Mouse (Mus musculus) CH12.LX (cell line): ENCODE measurements around the gene D630003M21Rik. TPM values are rescaled to one million over a fixed set of nuclear protein-coding genes. Genes with fewer than 3 reads are reported as not detected.

Source experiments
- DNase-seq: peaks from one replicate; pipeline ENCODE4 v3.0.0-alpha.2; 2013; ENCODE audit errors: extremely low read depth
- H3K27ac ChIP-seq: 2 replicates; pipeline ENCODE4 v1.5.1; 2012; ENCODE audit warnings: low read depth, mild to moderate bottlenecking, control low read depth, moderate library complexity; ENCODE audit not compliant: insufficient read depth
- H3K27me3 ChIP-seq: replicated peaks from 2 replicates; pipeline ENCODE3; 2012; ENCODE audit warnings: inconsistent platforms
- H3K36me3 ChIP-seq, 2 experiments: replicated peaks in 1 of 2; 2 replicates each; pipeline versions ENCODE3 to v1.6.1; 2012; ENCODE audit warnings: inconsistent platforms in 1 of 2, low read length in 1 of 2, mild to moderate bottlenecking in 1 of 2, mixed read lengths in 1 of 2, moderate library complexity in 1 of 2; ENCODE audit not compliant: control insufficient read depth in 1 of 2, insufficient read depth in 1 of 2
- H3K4me1 ChIP-seq, 2 experiments: 2 replicates each; pipeline ENCODE4 v1.6.1; 2012; ENCODE audit warnings: inconsistent platforms in 1 of 2, moderate library complexity in 1 of 2; ENCODE audit not compliant: insufficient read depth in 2 of 2, control insufficient read depth in 1 of 2
- H3K4me2 ChIP-seq: 2 replicates; pipeline ENCODE4 v1.6.1; 2012; ENCODE audit warnings: low read depth, mild to moderate bottlenecking, control low read depth; ENCODE audit not compliant: poor library complexity, insufficient read depth, severe bottlenecking
- H3K4me3 ChIP-seq, 3 experiments: fragments of 150-350 bp in 1 of 3; sonication (generic) in 1 of 3; replicated peaks in 1 of 3; 2 replicates each; pipeline versions ENCODE3 to v1.5.1; 2011 to 2012; ENCODE audit warnings: low read depth in 2 of 3, low read length in 2 of 3, mild to moderate bottlenecking in 2 of 3, moderate library complexity in 2 of 3, control low read depth in 1 of 3, improper control_type of control experiment in 1 of 3, inconsistent platforms in 1 of 3, mixed read lengths in 1 of 3; ENCODE audit not compliant: poor library complexity in 1 of 3
- H3K79me2 ChIP-seq: replicated peaks from 2 replicates; pipeline ENCODE4 v1.6.1; 2012; ENCODE audit warnings: mild to moderate bottlenecking, moderate library complexity; ENCODE audit not compliant: control insufficient read depth, poor library complexity, insufficient read depth, severe bottlenecking; ENCODE audit errors: extremely low read depth
- H3K9ac ChIP-seq: 2 replicates; pipeline ENCODE4 v1.6.1; 2012; ENCODE audit warnings: low read depth, mild to moderate bottlenecking, control low read depth, moderate library complexity; ENCODE audit not compliant: insufficient read depth
- H3K9me3 ChIP-seq: replicated peaks from 2 replicates; pipeline ENCODE3; 2012; ENCODE audit warnings: low read length, inconsistent platforms, mixed read lengths
- BHLHE40 ChIP-seq: IDR thresholded peaks from 2 replicates; pipeline ENCODE4 v1.6.1; 2011; ENCODE audit warnings: mild to moderate bottlenecking, low read depth, low read length, improper control_type of control experiment
- CHD2 ChIP-seq: IDR thresholded peaks from 2 replicates; pipeline ENCODE4 v1.6.1; 2011; ENCODE audit warnings: low read length, improper control_type of control experiment
- CTCF ChIP-seq, 2 experiments: IDR thresholded peaks in 1 of 2; conservative IDR thresholded peaks in 1 of 2; 2 replicates each; pipeline ENCODE4 v1.5.1; 2011 to 2012; ENCODE audit warnings: low read depth in 2 of 2, low read length in 2 of 2, improper control_type of control experiment in 1 of 2, inconsistent platforms in 1 of 2, mild to moderate bottlenecking in 1 of 2, moderate library complexity in 1 of 2
- ELF1 ChIP-seq: IDR thresholded peaks from 2 replicates; pipeline ENCODE4 v1.6.1; 2014; ENCODE audit warnings: low read depth, mild to moderate bottlenecking, inconsistent platforms, low read length, improper control_type of control experiment
- EP300 ChIP-seq: IDR thresholded peaks from 2 replicates; pipeline ENCODE4 v1.6.1; 2011; ENCODE audit warnings: low read length, improper control_type of control experiment
- ETS1 ChIP-seq: conservative IDR thresholded peaks from 2 replicates; pipeline ENCODE4 v1.6.1; 2012; ENCODE audit warnings: low read depth, mild to moderate bottlenecking, inconsistent platforms, low read length, improper control_type of control experiment, moderate library complexity
- GABPA ChIP-seq: IDR thresholded peaks from 2 replicates; pipeline ENCODE4 v1.6.1; 2012; ENCODE audit warnings: low read depth, low read length, improper control_type of control experiment, inconsistent platforms; ENCODE audit not compliant: insufficient replicate concordance
- HCFC1 ChIP-seq: IDR thresholded peaks from 2 replicates; pipeline ENCODE4 v1.6.1; 2012; ENCODE audit warnings: low read depth, mild to moderate bottlenecking, inconsistent platforms, low read length, improper control_type of control experiment
- IRF4 ChIP-seq: IDR thresholded peaks from 2 replicates; pipeline ENCODE4 v1.6.1; 2014; ENCODE audit warnings: low read depth, mild to moderate bottlenecking, inconsistent platforms, low read length, improper control_type of control experiment
- JUND ChIP-seq: conservative IDR thresholded peaks from 2 replicates; pipeline ENCODE4 v1.6.1; 2011; ENCODE audit warnings: low read depth, low read length, improper control_type of control experiment
- KAT2A ChIP-seq: IDR thresholded peaks from 2 replicates; pipeline ENCODE4 v1.6.1; 2012; ENCODE audit warnings: low read length, improper control_type of control experiment, inconsistent platforms; ENCODE audit not compliant: insufficient replicate concordance
- MAFK ChIP-seq: IDR thresholded peaks from 2 replicates; pipeline ENCODE4 v1.6.1; 2011; ENCODE audit warnings: low read length, improper control_type of control experiment; ENCODE audit not compliant: insufficient replicate concordance
- MAX ChIP-seq: IDR thresholded peaks from 2 replicates; pipeline ENCODE4 v1.6.1; 2011; ENCODE audit warnings: low read length, improper control_type of control experiment
- MAZ ChIP-seq: IDR thresholded peaks from 2 replicates; pipeline ENCODE4 v1.6.1; 2012; ENCODE audit warnings: low read depth, mild to moderate bottlenecking, inconsistent platforms, low read length, improper control_type of control experiment, moderate library complexity
- MEF2A ChIP-seq: IDR thresholded peaks from 2 replicates; pipeline ENCODE4 v1.6.1; 2014; ENCODE audit warnings: low read depth, mild to moderate bottlenecking, inconsistent platforms, low read length, improper control_type of control experiment, borderline replicate concordance
- MXI1 ChIP-seq: IDR thresholded peaks from 2 replicates; pipeline ENCODE4 v1.6.1; 2011; ENCODE audit warnings: mild to moderate bottlenecking, low read depth, low read length, improper control_type of control experiment
- MYC ChIP-seq: IDR thresholded peaks from 2 replicates; pipeline ENCODE4 v1.6.1; 2011; ENCODE audit warnings: low read depth, mild to moderate bottlenecking, improper control_type of control experiment, low read length
- NRF1 ChIP-seq: IDR thresholded peaks from 2 replicates; pipeline ENCODE4 v1.6.1; 2014; ENCODE audit warnings: low read depth, mild to moderate bottlenecking, inconsistent platforms, low read length, improper control_type of control experiment, moderate library complexity
- PAX5 ChIP-seq: IDR thresholded peaks from 2 replicates; pipeline ENCODE4 v1.6.1; 2012; ENCODE audit warnings: low read length, inconsistent platforms, mixed read lengths
- RCOR1 ChIP-seq: conservative IDR thresholded peaks from 2 replicates; pipeline ENCODE4 v1.6.1; 2012; ENCODE audit warnings: low read depth, mild to moderate bottlenecking, inconsistent platforms, low read length, improper control_type of control experiment
- SMC3 ChIP-seq: IDR thresholded peaks from 2 replicates; pipeline ENCODE4 v1.6.1; 2011; ENCODE audit warnings: low read depth, low read length, improper control_type of control experiment
- TCF12 ChIP-seq: IDR thresholded peaks from 2 replicates; pipeline ENCODE4 v1.6.1; 2014; ENCODE audit warnings: low read depth, mild to moderate bottlenecking, inconsistent platforms, low read length, improper control_type of control experiment
- UBTF ChIP-seq: IDR thresholded peaks from 2 replicates; pipeline ENCODE4 v1.6.1; 2012; ENCODE audit warnings: low read depth, mild to moderate bottlenecking, inconsistent platforms, low read length, improper control_type of control experiment, moderate library complexity
- USF1 ChIP-seq: IDR thresholded peaks from 2 replicates; pipeline ENCODE4 v1.6.1; 2014; ENCODE audit warnings: low read depth, mild to moderate bottlenecking, inconsistent platforms, low read length, improper control_type of control experiment
- ZC3H11A ChIP-seq: IDR thresholded peaks from 2 replicates; pipeline ENCODE4 v1.6.1; 2012; ENCODE audit warnings: low read depth, mild to moderate bottlenecking, inconsistent platforms, low read length, improper control_type of control experiment
- ZKSCAN1 ChIP-seq: IDR thresholded peaks from 2 replicates; pipeline ENCODE4 v1.6.1; 2012; ENCODE audit warnings: low read depth, inconsistent platforms, low read length, improper control_type of control experiment, borderline replicate concordance
- ZNF384 ChIP-seq: IDR thresholded peaks from 2 replicates; pipeline ENCODE4 v1.6.1; 2012; ENCODE audit warnings: low read depth, low read length, improper control_type of control experiment, inconsistent platforms
- dilution Hi-C: fragments of 300-500 bp; cut with MboI; formaldehyde crosslinking; loops from 2 replicates; pipeline ENCODE4 v1.14.3; 2020; ENCODE audit warnings: low sequenced_read_pairs; ENCODE audit not compliant: extremely low pct_unique_long_range_greater_than_20kb, extremely low pct_ligation_motif_present
- in situ Hi-C: fragments of 300-500 bp; cut with MboI; formaldehyde crosslinking; loops from 3 replicates; pipeline ENCODE4 v1.14.3; 2019; ENCODE audit warnings: low sequenced_read_pairs, low pct_ligation_motif_present, low pct_unique_long_range_greater_than_20kb, mixed read lengths
- polyA plus RNA-seq: library from polyadenylated mRNA; unstranded; fragments of >175 nt; gene quantifications from 2 replicates; pipeline ENCODE4 v1.2.1, GENCODE M21; 2012; ENCODE audit warnings: low read depth; ENCODE audit not compliant: insufficient read length
- total RNA-seq, 2 experiments: library from RNA; depleted of rRNA; stranded (reverse); fragments of 300-350 nt in 1 of 2; fragments of >200 nt in 1 of 2; gene quantifications; 2 replicates each; pipeline ENCODE4 v1.2.3; 2012 to 2014

The D630003M21Rik gene
- total and polyA plus RNA-seq, 3 experiments: 0.23 to 1.4 (median 0.93) TPM

GRCm38 (mm10) chr2:158203686-158204085 is 25.3 kb downstream of the D630003M21Rik start:
- H3K36me3 ChIP-seq: no peaks in the 10 kb centered on the region
- in situ Hi-C loops: loop anchor here (5.0 to 10.0 kb wide), 3 partner anchors 96 to 151 kb away; no protein-coding TSS in a partner anchor

GRCm38 (mm10) chr2:158199281-158199680 is 29.7 kb downstream of the D630003M21Rik start:
- TF ChIP-seq SMC3: no peak
- no peak for TF ChIP-seq UBTF
- TF ChIP-seq MAX: no peak
- TF ChIP-seq ETS1: no peak
- no peak for TF ChIP-seq MEF2A
- no peak for TF ChIP-seq ZC3H11A
- no peak for TF ChIP-seq KAT2A
- TF ChIP-seq HCFC1: no peak
- H3K36me3 ChIP-seq: no peaks in the 10 kb centered on the region
- in situ Hi-C loops: loop anchor here (10.0 kb wide), 1 partner anchor 584 kb away; no protein-coding TSS in a partner anchor
- H3K27ac ChIP-seq: no peak overlapping the region
- H3K4me2 ChIP-seq: no peak overlapping the region
- H3K79me2 ChIP-seq: no peaks in the 10 kb centered on the region
- no peak overlapping the region for H3K4me3 ChIP-seq
- no peak overlapping the region for H3K9ac ChIP-seq
- H3K4me1 ChIP-seq: peaks cover 5 to 21% of the 10 kb centered on the region in 2 experiments
- DNase-seq: no peak
- H3K9me3 ChIP-seq: no peaks in the 10 kb centered on the region
- dilution Hi-C loops: no loop called here
- peaks cover 3% of the 10 kb centered on the region for H3K27me3 ChIP-seq

More at GRCm38 (mm10) chr2:158203686-158204085, 25.3 kb downstream of the D630003M21Rik start:
- no peak for DNase-seq
- no peak overlapping the region for H3K9ac ChIP-seq
- no peak overlapping the region for H3K4me2 ChIP-seq
- peaks cover 13% of the 10 kb centered on the region for H3K27me3 ChIP-seq
- H3K9me3 ChIP-seq: no peaks in the 10 kb centered on the region
- H3K4me1 ChIP-seq: peaks cover 5 to 29% of the 10 kb centered on the region in 2 experiments
- H3K79me2 ChIP-seq: no peaks in the 10 kb centered on the region
- dilution Hi-C loops: no loop called here
- TF ChIP-seq JUND (no peak), IRF4 (no peak), USF1 (no peak), NRF1 (no peak), KAT2A (no peak), GABPA (no peak), TCF12 (no peak), CTCF (conservative IDR thresholded peaks at IDR 0.05 in 1 of 2, IDR thresholded peaks at IDR 0.05 in 1 of 2; ENCODE audit: low read depth in 2 of 2, low read length in 2 of 2) (no peak), BHLHE40 (no peak), MAZ (no peak), MAFK (no peak), ZNF384 (no peak), MYC (no peak), EP300 (no peak), MXI1 (no peak), RCOR1 (no peak), ELF1 (no peak), PAX5 (no peak), CHD2 (no peak), ZKSCAN1 (no peak)
- H3K4me3 ChIP-seq: no peak overlapping the region
- H3K27ac ChIP-seq: no peak overlapping the region
